Mouse (Mus musculus): ENCODE data around the gene Lrrc4c.

DNA sequence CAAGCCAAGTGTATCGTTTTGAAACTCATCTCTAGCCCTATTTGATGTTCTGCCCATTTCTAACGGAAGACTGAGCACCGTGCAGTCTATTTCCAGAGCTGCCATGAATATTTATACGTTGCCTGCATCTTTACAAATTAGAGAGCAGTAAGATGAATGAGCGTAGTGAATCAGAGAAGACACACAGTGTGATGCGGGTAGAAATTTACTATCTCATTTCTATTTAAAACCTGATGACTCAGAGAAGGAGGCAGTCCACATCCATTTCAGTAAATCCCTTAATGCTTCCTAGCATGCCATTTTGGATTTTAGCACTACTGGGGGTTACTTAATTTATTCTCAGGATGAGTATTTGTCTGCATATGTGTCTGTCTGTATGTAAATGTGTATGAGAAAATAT lies 186.2 kb downstream of the Lrrc4c start:
- no peak for TF ChIP-seq POLR2A (IDR thresholded peaks at IDR 0.05; ENCODE audit: borderline replicate concordance, insufficient read depth, low read length)
- no peak for TF ChIP-seq CTCF (IDR thresholded peaks at IDR 0.05; ENCODE audit: borderline replicate concordance, insufficient read depth, low read depth, low read length)

Measured in cerebellum, adult 2 months (tissue).